Mouse (Mus musculus) cortical plate, adult 2 months (tissue): ENCODE results near the gene Arl8a. TPM values are rescaled to one million over a fixed set of nuclear protein-coding genes. Genes with fewer than 3 reads are reported as not detected.
"Not testable (repeated sequence)": the region's sequence is repeated elsewhere in the genome, so short reads cannot be mapped to it uniquely, and the experiment has no call there.

Experiments
- H3K27ac ChIP-seq: fragments of 200-500 bp; 2 replicates; pipeline ENCODE4 v1.5.1; 2012; ENCODE audit warnings: low read length, control low read depth, inconsistent platforms; ENCODE audit not compliant: insufficient read depth
- H3K4me1 ChIP-seq: fragments of 200-500 bp; 2 replicates; pipeline ENCODE4 v1.6.1; 2011; ENCODE audit warnings: low read length; ENCODE audit not compliant: control insufficient read depth, insufficient read depth
- H3K4me3 ChIP-seq: fragments of 200-500 bp; 2 replicates; pipeline ENCODE4 v1.5.1; 2011; ENCODE audit warnings: mild to moderate bottlenecking, low read length, control low read depth; ENCODE audit not compliant: insufficient read depth
- CTCF ChIP-seq: fragments of 200-500 bp; IDR thresholded peaks from 2 replicates; pipeline ENCODE4 v1.5.1; 2011; ENCODE audit warnings: mild to moderate bottlenecking, control low read depth, low read length; ENCODE audit not compliant: insufficient read depth; ENCODE audit errors: extremely low read depth
- POLR2A ChIP-seq: fragments of 200-500 bp; IDR thresholded peaks from 2 replicates; pipeline ENCODE4 v1.6.1; 2011; ENCODE audit warnings: mild to moderate bottlenecking, low read length, control low read depth; ENCODE audit not compliant: insufficient read depth; ENCODE audit errors: extremely low read depth
- polyA plus RNA-seq: library from polyadenylated mRNA; depleted of rRNA; stranded (reverse); fragments of >200 nt; gene quantifications from 2 replicates; pipeline ENCODE4 v1.2.3, GENCODE M21; 2012

Arl8a gene
- polyA plus RNA-seq, 1 experiment = 358 TPM

GRCm38 (mm10) chr1:135180830-135181229 lies 34.2 kb downstream of the Arl8a start:
- no peaks in the 10 kb centered on the region for H3K4me1 ChIP-seq
- no peak for TF ChIP-seq CTCF
- TF ChIP-seq POLR2A = no peak
- no peak overlapping the region for H3K4me3 ChIP-seq
- H3K27ac ChIP-seq = no peak overlapping the region

GRCm38 (mm10) chr1:135181275-135181674 lies 34.7 kb downstream of the Arl8a start:
- no peak overlapping the region for H3K27ac ChIP-seq
- no peak overlapping the region for H3K4me3 ChIP-seq
- H3K4me1 ChIP-seq = no peaks in the 10 kb centered on the region
- TF ChIP-seq CTCF = no peak
- TF ChIP-seq POLR2A = no peak

DNA sequence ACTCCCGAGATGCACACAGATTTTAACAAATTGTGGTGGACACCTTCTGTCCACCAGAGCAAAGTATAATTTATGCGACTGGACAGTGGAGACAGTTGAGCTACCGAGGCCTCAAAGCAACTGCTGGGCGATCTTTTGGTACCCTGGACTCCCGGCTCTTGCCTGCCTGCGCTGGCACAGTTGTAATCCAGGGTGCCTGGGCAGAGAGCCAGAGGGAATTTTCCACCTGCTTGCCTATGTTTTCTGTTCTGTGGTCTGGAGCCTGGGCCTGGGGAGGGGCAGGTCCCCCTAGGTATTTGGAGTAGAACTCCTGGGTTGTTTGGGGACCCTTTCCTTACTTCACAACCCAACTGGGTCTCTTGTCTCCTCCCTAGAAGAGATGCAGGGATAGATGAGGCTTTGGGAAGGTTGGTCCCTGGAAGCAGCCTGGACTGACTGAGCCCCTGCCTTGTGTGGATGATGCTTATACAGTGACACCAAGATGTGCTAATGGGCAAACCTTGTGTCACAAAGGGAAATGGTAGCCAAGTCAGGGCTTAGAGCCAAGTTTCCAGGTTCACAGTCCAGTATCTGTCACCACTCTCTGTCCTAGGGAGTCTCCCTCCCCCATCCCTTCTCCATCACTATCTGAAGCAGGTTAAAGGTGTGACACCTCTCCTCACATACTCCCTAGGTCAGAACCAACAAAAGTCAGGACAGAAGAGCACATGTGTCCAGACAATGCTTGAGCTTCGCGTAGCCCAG lies 35.4 kb downstream of the Arl8a start:
- no peak for TF ChIP-seq POLR2A
- TF ChIP-seq CTCF = no peak
- H3K27ac ChIP-seq = no peak overlapping the region

DNA sequence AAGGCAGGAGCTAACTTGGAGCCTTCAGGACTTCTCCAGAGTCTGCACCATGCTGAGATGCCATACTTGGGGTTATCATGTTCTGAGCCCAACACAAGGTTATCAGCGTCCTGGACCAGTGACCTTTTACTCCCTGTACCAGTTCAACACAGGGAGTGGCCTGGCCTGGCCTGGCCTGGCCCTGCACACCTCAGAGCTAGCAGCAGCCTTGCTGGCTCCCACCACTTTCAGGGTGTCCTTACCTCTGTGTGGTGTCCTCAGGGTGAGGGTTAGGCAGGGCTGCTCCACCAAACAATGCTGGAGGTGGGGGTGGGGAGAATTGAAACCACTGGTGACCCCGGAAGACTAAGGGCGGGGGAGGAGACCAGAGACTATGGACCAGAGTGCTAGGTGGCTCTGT lies 36.4 kb downstream of the Arl8a start:
- Histone ChIP-seq H3K4me1 (no peaks in the 10 kb centered on the region), H3K4me3 (no peak overlapping the region), H3K27ac (no peak overlapping the region)
- TF ChIP-seq POLR2A (no peak), CTCF (no peak)

More for the DNA sequence above, 35.4 kb downstream of the Arl8a start:
- no peaks in the 10 kb centered on the region for H3K4me1 ChIP-seq
- H3K4me3 ChIP-seq = no peak overlapping the region

DNA sequence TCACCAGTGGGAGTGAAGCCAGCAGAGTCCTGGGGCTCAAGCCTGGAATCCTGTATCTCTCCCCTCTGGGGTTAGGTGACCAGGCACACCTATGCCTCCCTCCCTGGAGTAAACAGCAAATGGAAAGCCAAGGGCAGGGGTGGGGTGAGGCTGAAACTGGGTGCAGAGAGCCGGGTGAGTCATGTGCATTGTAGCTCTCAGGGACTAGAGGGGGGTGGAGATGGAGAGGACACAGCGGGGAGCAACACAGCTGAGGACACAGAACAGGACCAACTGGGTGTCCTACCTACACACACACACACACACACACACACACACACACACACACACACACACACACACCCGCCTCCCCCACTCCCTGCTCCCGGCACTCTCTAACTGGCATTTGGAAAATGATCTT lies 36.8 kb downstream of the Arl8a start:
- H3K4me3 ChIP-seq = no peak overlapping the region
- TF ChIP-seq CTCF (no peak), POLR2A (no peak)

GRCm38 (mm10) chr1:135183941-135184570 lies 37.4 kb downstream of the Arl8a start:
- H3K4me1 ChIP-seq = no peaks in the 10 kb centered on the region
- H3K4me3 ChIP-seq = no peak overlapping the region
- TF ChIP-seq CTCF = no peak
- no peak for TF ChIP-seq POLR2A
- H3K27ac ChIP-seq = no peak overlapping the region

More for the DNA sequence above, 36.8 kb downstream of the Arl8a start:
- Histone ChIP-seq H3K27ac (no peak overlapping the region), H3K4me1 (no peaks in the 10 kb centered on the region)

- Histone ChIP-seq H3K4me1 (no peaks in the 10 kb centered on the region), H3K27ac (no peak overlapping the region), H3K4me3 (no peak overlapping the region)
- TF ChIP-seq POLR2A (no peak), CTCF (no peak)
Measured at GRCm38 (mm10) chr1:135185936-135186335, 39.3 kb downstream of the Arl8a start.

- no peak for TF ChIP-seq POLR2A
- no peak for TF ChIP-seq CTCF
- H3K4me1 ChIP-seq = no peaks in the 10 kb centered on the region
- H3K27ac ChIP-seq = no peak overlapping the region
- no peak overlapping the region for H3K4me3 ChIP-seq
Measured at GRCm38 (mm10) chr1:135186427-135186826, 39.8 kb downstream of the Arl8a start.

GRCm38 (mm10) chr1:135187016-135187415 lies 40.4 kb downstream of the Arl8a start:
- not testable (repeated sequence) for H3K4me3 ChIP-seq, H3K4me1 ChIP-seq, H3K27ac ChIP-seq

DNA sequence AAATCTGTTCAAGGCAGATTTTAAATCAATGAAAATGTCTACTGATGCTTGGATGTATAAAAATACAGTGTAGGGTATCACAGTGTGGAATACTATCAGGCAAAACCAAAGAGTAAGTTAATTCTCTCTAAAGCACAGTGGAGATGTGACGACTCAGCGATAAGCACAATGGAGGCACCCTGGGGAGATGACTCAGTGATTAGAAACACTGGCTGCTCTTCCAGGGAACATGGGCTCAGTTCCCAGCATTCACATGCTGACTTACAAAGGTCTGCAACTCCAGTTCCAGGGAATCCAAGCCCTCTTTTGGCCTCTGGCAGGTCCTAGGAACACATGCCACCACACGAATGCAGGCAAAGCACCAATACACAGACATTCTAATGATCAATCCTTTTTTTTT lies 41.6 kb downstream of the Arl8a start:
- Histone ChIP-seq H3K27ac (no peak overlapping the region), H3K4me3 (no peak overlapping the region), H3K4me1 (no peaks in the 10 kb centered on the region)
- no peak for TF ChIP-seq CTCF
